In the genomic region with DNA sequence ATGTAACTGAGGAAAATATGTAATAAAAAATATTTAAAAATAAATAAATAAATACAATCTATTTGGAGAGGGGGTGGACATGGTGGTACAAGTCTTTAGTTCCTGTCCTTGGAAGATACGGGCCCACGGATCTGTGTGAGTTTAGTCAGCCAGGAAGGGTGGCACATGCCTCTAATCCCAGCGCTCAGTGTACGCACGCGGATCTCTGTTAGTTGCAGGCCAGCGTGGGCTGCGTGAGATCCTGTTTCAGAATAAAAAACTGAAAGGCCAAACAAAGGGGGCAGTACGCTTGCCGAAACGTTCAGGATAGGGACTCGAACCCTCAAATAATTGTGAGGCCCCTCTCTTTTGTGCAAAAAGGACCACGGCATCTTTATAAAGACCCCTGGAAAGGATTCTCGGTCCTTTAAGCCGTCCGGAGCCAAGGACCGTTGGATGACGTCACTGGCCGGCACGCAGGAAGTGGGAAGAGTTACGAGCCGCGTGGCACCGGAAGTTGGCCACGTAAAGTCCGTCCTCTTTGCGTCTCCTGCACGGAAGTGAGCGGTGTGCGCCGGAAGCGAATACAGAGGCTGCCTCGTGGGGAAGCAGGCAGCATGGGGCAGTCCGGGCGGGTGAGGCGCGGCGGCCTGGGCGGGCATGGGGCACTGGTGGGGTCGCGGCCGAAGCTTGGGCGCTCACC, we compare ENCODE assay signal across 8 mouse cellular contexts. TPM values are rescaled to one million over a fixed set of nuclear protein-coding genes. Genes with fewer than 3 reads are reported as not detected.
DNase-seq lines count a peak whose midpoint lies in the region; ATAC-seq and TF ChIP-seq lines count a peak whose summit lies in the region.

A gene (plus strand): TSS at position 472 of the 682 bp plus-strand sequence.

- CTCF ChIA-PET in Patski (lab: Charles Lee), result interaction anchor here (1.5 to 3.7 kb wide), 3 partner anchors 10 to 11 kb away, joined by 4 to 17 read pairs (median 13); a partner anchor contains a TSS

- peak within 1 kb of the TSS; percentile 94 for H3K4me2 ChIP-seq in hindbrain, embryonic 13.5 days

- H3K9ac ChIP-seq in hindbrain, embryonic 13.5 days, result peak within 1 kb of the TSS; percentile 89

- peak within 1 kb of the TSS; percentile 90 for H3K4me3 ChIP-seq in hindbrain, embryonic 13.5 days

- H3K9me3 ChIP-seq in hindbrain, embryonic 13.5 days, result no peaks in the 10 kb centered on the region

- peak within 1 kb of the TSS; percentile 96 for H3K27ac ChIP-seq in hindbrain, embryonic 13.5 days

- H3K36me3 ChIP-seq in hindbrain, embryonic 13.5 days, result peaks cover 36% of the 10 kb centered on the region

- no peaks in the 10 kb centered on the region for H3K27me3 ChIP-seq in Patski
- no peaks in the 10 kb centered on the region for H3K27me3 ChIP-seq in hindbrain, embryonic 13.5 days

- POLR2A ChIA-PET in Patski (lab: Charles Lee), result interaction anchor here (0.9 to 1.1 kb wide), 2 partner anchors 10 to 11 kb away, joined by 3 to 7 read pairs; no protein-coding TSS in a partner anchor

- H3K4me1 ChIP-seq in hindbrain, embryonic 13.5 days (replicated peaks), result peaks cover 21% of the 10 kb centered on the region

- TF ChIP-seq CTCF in Patski (IDR thresholded peaks at IDR 0.05), result no peak

- peak; percentile 55 for DNase-seq in Patski (ENCODE audit: low read depth, low spot score)
- DNase-seq in cerebellum, postnatal 14 days, result peak; percentile 97
- peak; percentile 93 to 94 for DNase-seq in frontal cortex, postnatal 14 days (ENCODE audit: low spot score in 2 of 2)
- peak; percentile 86 to 89 for DNase-seq in layer of hippocampus, postnatal 25 days (ENCODE audit: extremely low spot score in 1 of 2, low spot score in 1 of 2)
- DNase-seq in lung, postnatal 25 days (ENCODE audit: low spot score), result peak; percentile 97
- peak; percentile 95 for DNase-seq in retina, embryonic 14.5 days (ENCODE audit: low spot score)
- DNase-seq in thymus, postnatal 4 days, result peak; percentile 92

- in situ Hi-C loops in Patski (cut with MboI; ENCODE audit: low pct_unique_long_range_greater_than_20kb), result no loop called here

- WGBS in hindbrain, embryonic 13.5 days, result under 1% methylated on average over 43 of the region's 43 CpGs

- ATAC-seq in Patski, result peak; percentile 94
- peak; percentile 97 for ATAC-seq in hindbrain, embryonic 13.5 days (ENCODE audit: low FRiP score)

RNA-seq across cellular contexts. Expression of the gene that starts here (rescaled TPM):
- 42.2 TPM for polyA plus RNA-seq in Patski (2021)
- 46.9 and 50.3 TPM in 2 replicates for polyA plus RNA-seq in hindbrain, embryonic 13.5 days (2015; fragmentation: Nextera tagmentation; extraction: Ambion mirVana)
- 10 to 100 TPM; 23.5 to 25.5 TPM for total RNA-seq in layer of hippocampus, postnatal 25 days (2021)

Comparison
In these comparisons a context has a peak if more than half of its experiments do, and no peak if none do; other contexts are left out.
1. Peak in every context shown above with its lines: DNase-seq, ATAC-seq, H3K4me3 ChIP-seq and H3K27ac ChIP-seq.